Mouse (Mus musculus) midbrain, embryonic 12.5 days (tissue): ENCODE measurements around the gene Fsd1. TPM values are rescaled to one million over a fixed set of nuclear protein-coding genes. Genes with fewer than 3 reads are reported as not detected.
A peak's percentile ranks its signal among the peaks of the same experiment; 100 is the strongest.

ENCODE experiments used
- ATAC-seq: fragments of 200-750 bp; cut with Nextera tagmentation; 2 replicates; pipeline ENCODE4 v1.8.0; 2017; ENCODE audit warnings: low read depth, moderate TSS enrichment, moderate library complexity; ENCODE audit not compliant: low FRiP score
- H3K27ac ChIP-seq: fragments of 300-500 bp; sonication (generic); replicated peaks from 2 replicates; pipeline ENCODE4 v1.5.1; 2016; ENCODE audit warnings: mild to moderate bottlenecking
- H3K27me3 ChIP-seq: fragments of 300-500 bp; sonication (generic); 2 replicates; pipeline ENCODE4 v1.6.1; 2016; ENCODE audit warnings: mild to moderate bottlenecking
- H3K36me3 ChIP-seq: fragments of 300-500 bp; sonication (generic); 2 replicates; pipeline ENCODE4 v1.6.1; 2016
- H3K4me1 ChIP-seq: fragments of 300-500 bp; sonication (generic); 2 replicates; pipeline ENCODE4 v1.6.1; 2016
- H3K4me2 ChIP-seq: fragments of 300-500 bp; sonication (generic); replicated peaks from 2 replicates; pipeline ENCODE4 v1.6.1; 2016; ENCODE audit warnings: mild to moderate bottlenecking, moderate library complexity
- H3K4me3 ChIP-seq: fragments of 300-500 bp; sonication (generic); 2 replicates; pipeline ENCODE4 v1.5.1; 2016; ENCODE audit warnings: mild to moderate bottlenecking
- H3K9ac ChIP-seq: fragments of 300-500 bp; sonication (generic); replicated peaks from 2 replicates; pipeline ENCODE4 v1.6.1; 2016; ENCODE audit warnings: mild to moderate bottlenecking, moderate library complexity
- H3K9me3 ChIP-seq: fragments of 300-500 bp; sonication (generic); 2 replicates; pipeline ENCODE4 v1.6.1; 2016; ENCODE audit warnings: mild to moderate bottlenecking
- WGBS: fragments of 180-500 bp; shearing (Covaris S2); methylation state at CpG from one replicate; pipeline ENCODE4 v1.1.7; 2016; 5-methylcytosine and 5-hydroxymethylcytosine counted together
- polyA plus RNA-seq: library from polyadenylated mRNA; unstranded; fragments of >200 nt; fragmentation: Nextera tagmentation; extraction: Ambion mirVana; gene quantifications from 2 replicates; pipeline ENCODE4 v1.2.1, GENCODE M21; 2016

The Fsd1 gene
- polyA plus RNA-seq, 1 experiment from 2014 or later = 89.8 TPM

GRCm38 (mm10) chr17:56024476-56024875, 38.2 kb downstream of the Fsd1 start:
- no peak overlapping the region for H3K4me2 ChIP-seq
- WGBS = 84% methylated on average over 2 of the region's 2 CpGs
- peaks cover 10% of the 10 kb centered on the region; the same call in 1 of the 2 replicates for H3K4me1 ChIP-seq
- no peak overlapping the region for H3K4me3 ChIP-seq
- H3K9me3 ChIP-seq = no peaks in the 10 kb centered on the region
- no peak overlapping the region for H3K27ac ChIP-seq
- no peaks in the 10 kb centered on the region for H3K27me3 ChIP-seq
- peaks cover 26% of the 10 kb centered on the region for H3K36me3 ChIP-seq
- H3K9ac ChIP-seq = no peak overlapping the region
- no peak for ATAC-seq

DNA sequence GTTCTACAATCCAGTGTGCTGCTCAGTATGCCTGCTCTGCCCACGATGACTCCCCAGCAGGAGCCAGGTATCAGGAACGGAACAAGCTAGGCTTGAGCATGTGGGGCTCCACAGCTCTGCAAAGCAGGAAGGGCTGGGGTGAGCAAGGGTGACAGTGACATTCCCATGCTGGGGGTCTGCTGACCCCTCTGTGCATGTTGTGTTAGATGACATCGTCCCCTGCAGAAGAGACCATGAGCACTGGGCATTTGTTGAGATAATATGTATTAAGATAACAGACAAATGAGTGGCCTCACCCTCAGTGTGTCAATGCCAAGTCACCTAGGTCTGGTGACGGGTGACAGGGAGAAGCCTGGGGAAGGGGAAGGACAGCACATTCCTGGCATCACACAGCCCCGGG, 38.6 kb downstream of the Fsd1 start:
- WGBS = 80% methylated on average over 5 of the region's 5 CpGs
- peaks cover 10% of the 10 kb centered on the region; the same call in 1 of the 2 replicates for H3K4me1 ChIP-seq
- no peak for ATAC-seq
- no peak overlapping the region for H3K9ac ChIP-seq
- H3K4me2 ChIP-seq = no peak overlapping the region
- no peak overlapping the region for H3K27ac ChIP-seq
- H3K4me3 ChIP-seq = no peak overlapping the region
- H3K36me3 ChIP-seq = peaks cover 25% of the 10 kb centered on the region
- no peaks in the 10 kb centered on the region for H3K27me3 ChIP-seq
- no peaks in the 10 kb centered on the region for H3K9me3 ChIP-seq

DNA sequence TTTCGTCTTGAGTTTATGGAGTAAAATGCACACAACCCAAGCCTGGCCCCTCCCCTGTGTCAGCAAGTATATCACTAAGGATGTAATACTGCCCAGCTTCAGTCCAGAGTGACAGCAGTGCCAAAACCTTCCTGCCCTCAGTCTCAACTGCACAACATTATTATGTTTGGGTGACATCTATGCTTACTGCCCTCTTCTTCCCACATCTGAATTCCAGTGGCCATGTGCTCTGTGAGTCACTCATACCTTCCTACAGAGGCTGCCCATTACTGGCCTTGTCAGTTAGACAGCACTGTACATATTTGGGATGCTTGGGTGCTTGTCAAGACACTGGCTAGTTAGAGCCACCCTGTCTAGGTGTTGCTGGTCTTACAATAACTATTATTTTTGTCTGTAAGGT, 40.0 kb downstream of the Fsd1 start:
- no peak overlapping the region for H3K4me3 ChIP-seq
- no peak for ATAC-seq
- H3K9me3 ChIP-seq = no peaks in the 10 kb centered on the region
- peaks cover 10% of the 10 kb centered on the region; the same call in 1 of the 2 replicates for H3K4me1 ChIP-seq
- no peak overlapping the region for H3K27ac ChIP-seq
- H3K4me2 ChIP-seq = no peak overlapping the region
- H3K9ac ChIP-seq = no peak overlapping the region
- no peaks in the 10 kb centered on the region for H3K27me3 ChIP-seq
- WGBS = 84% methylated on average over 1 of the region's 1 CpGs
- peaks cover 23% of the 10 kb centered on the region for H3K36me3 ChIP-seq

- H3K27ac ChIP-seq = no peak overlapping the region
- 85% methylated on average over 1 of the region's 1 CpGs for WGBS
- H3K4me1 ChIP-seq = peaks cover 10% of the 10 kb centered on the region; the same call in 1 of the 2 replicates
- 0 out of 2 replicates have a peak overlapping the region, but pooled peaks have one; percentile 7 for H3K9ac ChIP-seq
- H3K4me3 ChIP-seq = no peak overlapping the region
- H3K27me3 ChIP-seq = no peaks in the 10 kb centered on the region
- peaks cover 23% of the 10 kb centered on the region for H3K36me3 ChIP-seq
- ATAC-seq = no peak
- no peak overlapping the region for H3K4me2 ChIP-seq
- H3K9me3 ChIP-seq = no peaks in the 10 kb centered on the region
Measured at GRCm38 (mm10) chr17:56026881-56027280, 40.6 kb downstream of the Fsd1 start.

DNA sequence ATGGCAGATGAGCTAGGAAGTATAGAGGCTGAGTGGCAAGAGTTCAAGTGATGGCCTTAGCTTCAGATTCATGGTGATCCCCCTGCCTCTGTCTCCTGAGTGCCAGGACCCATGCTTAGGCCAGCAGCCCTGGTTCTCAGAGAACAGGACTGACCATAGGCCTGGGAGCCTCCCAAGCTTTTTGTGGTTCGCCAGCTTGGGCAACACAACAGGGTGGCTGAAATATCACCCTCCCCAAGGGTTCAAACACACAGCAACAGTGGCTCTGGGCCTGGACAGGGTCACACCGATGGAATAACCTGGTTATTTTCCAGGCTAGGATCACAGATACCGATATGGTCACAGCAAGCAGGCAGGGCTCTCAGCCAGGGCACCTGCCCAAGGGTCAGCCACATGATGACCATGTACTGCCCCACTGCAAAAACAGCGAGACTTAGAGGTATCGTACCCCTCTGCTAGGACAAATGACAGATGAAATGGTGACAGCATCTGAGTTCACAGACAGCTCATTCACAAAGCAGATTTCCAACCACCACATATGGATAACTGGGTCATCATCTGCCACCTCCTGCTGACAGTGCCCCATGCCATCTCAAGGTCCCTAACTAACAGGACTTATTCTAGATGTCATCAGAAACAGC, 41.6 kb downstream of the Fsd1 start:
- peaks cover 26% of the 10 kb centered on the region for H3K36me3 ChIP-seq
- H3K9me3 ChIP-seq = no peaks in the 10 kb centered on the region
- H3K27ac ChIP-seq = no peak overlapping the region
- peaks cover 6% of the 10 kb centered on the region; the same call in 1 of the 2 replicates for H3K4me1 ChIP-seq
- H3K4me2 ChIP-seq = no peak overlapping the region
- no peaks in the 10 kb centered on the region for H3K27me3 ChIP-seq
- WGBS = 93% methylated on average over 5 of the region's 5 CpGs
- peak overlapping the region; percentile 7; the same call in 1 of the 2 replicates for H3K9ac ChIP-seq
- no peak for ATAC-seq
- no peak overlapping the region for H3K4me3 ChIP-seq

DNA sequence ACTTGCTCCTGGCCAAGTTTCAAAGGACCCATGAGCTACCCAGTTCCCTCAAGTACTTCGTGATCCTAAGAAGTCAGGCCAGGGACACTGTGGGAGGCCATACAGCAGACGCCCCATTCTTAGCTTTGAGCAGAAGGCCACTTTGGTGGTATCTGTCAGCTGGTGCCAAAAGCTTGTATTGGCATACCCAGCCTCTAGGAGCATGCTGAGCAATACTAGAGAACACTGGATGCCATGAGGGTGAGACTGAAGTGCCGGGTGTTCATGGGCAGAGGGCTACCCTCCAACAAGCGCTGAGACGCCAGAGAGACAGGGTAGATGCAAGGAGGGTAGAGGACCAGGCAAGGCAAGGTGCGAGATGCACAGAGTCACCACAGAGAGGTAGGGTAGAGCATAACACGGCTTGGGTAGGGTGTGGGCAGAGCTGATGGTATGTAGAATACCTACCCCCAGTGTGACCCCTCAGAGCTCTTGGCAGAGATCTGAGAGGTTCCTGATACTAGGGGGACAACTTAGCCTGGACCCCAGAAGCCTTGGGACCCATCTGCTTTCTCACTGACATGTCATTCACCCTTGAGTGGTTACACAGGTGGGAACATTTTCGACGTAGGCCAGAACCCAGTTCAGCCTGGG, 44.0 kb downstream of the Fsd1 start:
- 93% methylated on average over 9 of the region's 9 CpGs for WGBS
- peaks cover 43% of the 10 kb centered on the region for H3K36me3 ChIP-seq
- 0 out of 2 replicates have a peak overlapping the region, but pooled peaks have one; percentile 15 for H3K9ac ChIP-seq
- H3K27ac ChIP-seq = no peak overlapping the region
- no peaks in the 10 kb centered on the region for H3K27me3 ChIP-seq
- no peak overlapping the region for H3K4me2 ChIP-seq
- H3K9me3 ChIP-seq = no peaks in the 10 kb centered on the region
- peaks cover 17% of the 10 kb centered on the region for H3K4me1 ChIP-seq
- no peak overlapping the region for H3K4me3 ChIP-seq
- no peak for ATAC-seq

- H3K27me3 ChIP-seq = no peaks in the 10 kb centered on the region
- H3K4me1 ChIP-seq = peaks cover 21% of the 10 kb centered on the region
- WGBS = 81% methylated on average over 5 of the region's 5 CpGs
- peaks cover 43% of the 10 kb centered on the region for H3K36me3 ChIP-seq
- H3K4me3 ChIP-seq = no peak overlapping the region
- H3K27ac ChIP-seq = no peak overlapping the region
- no peak for ATAC-seq
- no peak overlapping the region for H3K4me2 ChIP-seq
- 0 out of 2 replicates have a peak overlapping the region, but pooled peaks have one; percentile 15 for H3K9ac ChIP-seq
- no peaks in the 10 kb centered on the region for H3K9me3 ChIP-seq
Measured at GRCm38 (mm10) chr17:56030919-56031318, 44.6 kb downstream of the Fsd1 start.

DNA sequence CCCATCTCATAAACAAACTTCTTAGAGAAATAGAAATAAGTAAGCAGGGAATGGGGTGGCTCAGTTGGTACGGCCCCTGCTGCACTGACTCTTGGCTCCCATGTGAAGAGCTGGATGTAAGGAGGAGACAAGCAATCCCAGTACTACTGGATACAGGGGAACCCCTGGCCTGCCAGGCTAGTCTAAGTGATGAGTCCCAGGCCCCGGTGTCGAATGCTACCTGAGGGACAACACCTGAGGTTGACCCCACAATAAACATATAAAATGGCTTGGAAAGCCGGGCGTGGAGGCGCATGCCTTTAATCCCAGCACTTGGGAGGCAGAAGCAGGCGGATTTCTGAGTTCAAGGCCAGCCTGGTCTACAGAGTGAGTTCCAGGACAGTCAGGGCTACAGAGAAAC, 45.1 kb downstream of the Fsd1 start:
- H3K4me3 ChIP-seq = no peak overlapping the region
- H3K9ac ChIP-seq = 0 out of 2 replicates have a peak overlapping the region, but pooled peaks have one; percentile 15
- H3K4me2 ChIP-seq = no peak overlapping the region
- H3K9me3 ChIP-seq = no peaks in the 10 kb centered on the region
- no peak for ATAC-seq
- H3K36me3 ChIP-seq = peaks cover 43% of the 10 kb centered on the region
- peaks cover 21% of the 10 kb centered on the region for H3K4me1 ChIP-seq
- 95% methylated on average over 7 of the region's 7 CpGs for WGBS
- H3K27me3 ChIP-seq = no peaks in the 10 kb centered on the region
- H3K27ac ChIP-seq = no peak overlapping the region

GRCm38 (mm10) chr17:56032127-56032733, 45.9 kb downstream of the Fsd1 start:
- Histone ChIP-seq H3K9ac (no peak overlapping the region), H3K4me3 (no peak overlapping the region), H3K27ac (no peak overlapping the region), H3K36me3 (peaks cover 40% of the 10 kb centered on the region), H3K27me3 (no peaks in the 10 kb centered on the region), H3K4me1 (peaks cover 25% of the 10 kb centered on the region), H3K9me3 (no peaks in the 10 kb centered on the region), H3K4me2 (no peak overlapping the region)
- WGBS = 75% methylated on average over 6 of the region's 6 CpGs
- ATAC-seq = no peak

GRCm38 (mm10) chr17:56032831-56033230, 46.5 kb downstream of the Fsd1 start:
- 81% methylated on average over 7 of the region's 7 CpGs for WGBS
- H3K27ac ChIP-seq = no peak overlapping the region
- no peaks in the 10 kb centered on the region for H3K27me3 ChIP-seq
- no peaks in the 10 kb centered on the region for H3K9me3 ChIP-seq
- no peak overlapping the region for H3K4me2 ChIP-seq
- no peak for ATAC-seq
- H3K4me3 ChIP-seq = no peak overlapping the region
- peaks cover 40% of the 10 kb centered on the region for H3K36me3 ChIP-seq
- peaks cover 26% of the 10 kb centered on the region for H3K4me1 ChIP-seq
- 0 out of 2 replicates have a peak overlapping the region, but pooled peaks have one; percentile 1 for H3K9ac ChIP-seq

DNA sequence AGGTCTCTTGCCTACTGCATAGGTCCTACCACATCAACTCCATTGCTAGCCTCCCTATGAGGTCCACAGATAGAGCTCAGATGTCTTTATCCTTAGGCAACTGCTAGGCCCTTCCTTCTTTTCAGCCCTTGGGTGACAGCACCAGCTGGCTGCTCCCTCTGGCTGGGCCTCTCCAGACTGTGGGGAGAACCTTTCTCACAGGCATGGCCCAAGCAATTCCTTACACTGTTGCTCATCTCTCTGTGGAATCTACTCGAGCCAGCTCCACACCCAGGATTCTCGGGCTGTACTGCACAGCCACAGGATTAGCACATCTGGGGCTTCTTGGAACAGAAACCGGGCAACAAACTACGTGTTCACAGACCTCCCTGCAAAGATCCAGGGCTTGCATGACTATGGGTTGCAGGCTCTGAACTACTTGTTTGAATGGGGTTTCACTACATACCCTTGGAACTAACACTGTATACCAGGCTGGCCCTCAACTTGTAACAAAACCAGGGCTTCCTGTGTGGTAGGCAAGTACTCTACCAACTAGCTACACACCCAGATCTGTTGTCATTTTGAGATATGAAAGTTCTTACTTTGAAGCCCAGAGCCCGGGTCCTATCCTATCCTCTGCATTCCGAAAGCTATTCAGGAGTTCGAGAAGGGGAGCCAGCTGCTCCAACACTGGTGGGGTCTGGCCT, 47.9 kb downstream of the Fsd1 start:
- H3K36me3 ChIP-seq = peaks cover 33% of the 10 kb centered on the region
- 0 out of 2 replicates have a peak overlapping the region, but pooled peaks have one; percentile 2 for H3K4me2 ChIP-seq
- no peak for ATAC-seq
- WGBS = 91% methylated on average over 7 of the region's 7 CpGs
- H3K4me3 ChIP-seq = no peak overlapping the region
- H3K27me3 ChIP-seq = no peaks in the 10 kb centered on the region
- no peak overlapping the region for H3K27ac ChIP-seq
- H3K9me3 ChIP-seq = no peaks in the 10 kb centered on the region
- H3K9ac ChIP-seq = 0 out of 2 replicates have a peak overlapping the region, but pooled peaks have one; percentile 4
- peaks cover 26% of the 10 kb centered on the region for H3K4me1 ChIP-seq
